Mouse (Mus musculus): ENCODE data around the gene Pnlip.

Gene Pnlip

GRCm38 (mm10) chr19:58726551-58726950, 74.3 kb downstream of the Pnlip start:
- no peak for DNase-seq (ENCODE audit: low spot score in 2 of 2)

- DNase-seq (ENCODE audit: low spot score in 2 of 2), result no peak
These were observed 75.5 kb downstream of the Pnlip start for GRCm38 (mm10) chr19:58727756-58728155.

- no peak for DNase-seq (ENCODE audit: low spot score in 2 of 2)
These were observed 76.2 kb downstream of the Pnlip start, which contains the start of gene Pnliprp1 for GRCm38 (mm10) chr19:58728445-58729031. TSS of gene Pnliprp1 (plus strand) at chr19:58728887.
